Mouse (Mus musculus) gastrocnemius, adult 2 months (tissue): ENCODE data around the gene Itgb8. TPM values are rescaled to one million over a fixed set of nuclear protein-coding genes. Genes with fewer than 3 reads are reported as not detected.
A peak's percentile ranks its signal among the peaks of the same experiment; 100 is the strongest.

Source experiments
- DNase-seq: peaks from one replicate; pipeline ENCODE4 v3.0.0; 2022
- H3K27ac ChIP-seq: fragments of 200-600 bp; 2 replicates; pipeline ENCODE4 v1.8.1; 2022; ENCODE audit warnings: mild to moderate bottlenecking
- H3K4me3 ChIP-seq: fragments of 200-600 bp; 2 replicates; pipeline ENCODE4 v1.8.1; 2022; ENCODE audit warnings: mild to moderate bottlenecking, moderate library complexity
- CTCF ChIP-seq: fragments of 200-600 bp; IDR thresholded peaks from 2 replicates; pipeline ENCODE4 v1.8.1; 2022; ENCODE audit warnings: antibody characterized with exemption, mild to moderate bottlenecking, moderate library complexity
- intact Hi-C: fragments of 180-260 bp; cut with DNase I; formaldehyde crosslinking; loops from one replicate; pipeline ENCODE4 v1.15.1; 2025
- long read RNA-seq, 2 experiments: library from polyadenylated mRNA; stranded (forward); transcript quantifications; one replicate each; pipeline ENCODE4 v2.0.0; 2021
- total RNA-seq, 2 experiments: library from RNA; stranded (reverse); gene quantifications; 2 replicates each; pipeline ENCODE4 v1.2.3; 2021

The Itgb8 gene
- total RNA-seq: under 1 TPM; 0.33 to 0.36 TPM
- long read RNA-seq, experiment 1: 0 reads
- long read RNA-seq, experiment 2: 0 reads

DNA sequence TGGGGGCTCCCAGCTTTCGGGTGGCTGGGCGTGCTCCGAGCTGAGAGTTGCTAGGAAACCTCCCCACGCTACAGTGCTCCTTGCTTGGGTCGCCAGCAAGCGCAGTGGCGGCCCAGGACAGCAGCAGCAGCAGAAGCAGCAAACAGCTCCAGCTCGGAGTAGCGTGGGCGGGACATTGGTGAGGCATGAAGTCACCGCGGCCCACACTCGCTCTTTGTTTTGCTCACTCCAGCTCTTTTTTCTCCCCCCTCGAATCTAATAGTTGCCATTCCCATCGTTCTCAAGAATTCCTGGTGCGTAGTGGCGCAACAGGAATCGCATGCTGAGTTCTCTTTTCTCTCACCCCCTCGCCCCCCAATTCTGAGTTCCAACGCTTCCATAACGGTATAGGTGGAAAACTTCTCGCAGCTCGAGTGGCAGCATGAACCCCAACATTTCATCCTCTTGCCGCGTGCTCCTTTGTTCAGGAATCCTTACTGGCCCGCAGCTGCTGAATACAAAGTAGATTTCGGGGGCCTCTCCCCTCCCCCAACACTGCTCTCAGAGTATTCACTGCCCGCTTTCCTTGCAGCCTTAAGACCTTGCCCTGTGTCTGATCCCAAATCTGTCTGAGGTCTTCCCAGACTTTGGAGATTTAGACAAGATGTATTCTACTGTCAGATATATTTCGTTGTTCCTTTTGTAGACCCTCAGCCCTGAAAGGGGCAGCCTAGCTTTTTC, at the start of gene Itgb8:
Gene Itgb8 (minus strand): TSS at position 107 of the 720 bp plus-strand sequence.
- peak within 1 kb of the TSS; percentile 74 for H3K4me3 ChIP-seq
- DNase-seq: peak; percentile 77
- TF ChIP-seq CTCF: no peak
- peak within 1 kb of the TSS; percentile 79 for H3K27ac ChIP-seq
- intact Hi-C loops: no loop called here

DNA sequence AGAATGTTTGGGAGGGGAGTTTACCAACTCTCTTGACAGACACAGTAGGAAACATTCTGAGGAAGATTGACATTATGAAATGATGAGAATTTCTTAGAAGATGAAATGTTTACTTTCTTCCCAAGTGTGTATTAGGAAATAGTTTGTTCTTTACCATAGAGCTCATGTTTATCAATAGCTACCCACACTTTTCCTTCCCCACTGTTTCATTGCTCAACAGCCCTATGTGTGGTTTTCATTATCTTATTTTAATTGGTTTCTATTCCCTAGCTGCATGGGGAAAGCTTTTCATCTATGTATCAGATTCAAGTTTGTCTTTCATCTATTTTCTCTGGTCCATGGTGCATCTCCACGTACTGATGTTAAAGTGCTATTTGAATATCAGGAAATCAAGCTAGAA, 37.7 kb upstream of the Itgb8 start:
- no peak for TF ChIP-seq CTCF
- intact Hi-C loops: no loop called here
- no peak for DNase-seq
- H3K27ac ChIP-seq: no peak overlapping the region
- no peak overlapping the region for H3K4me3 ChIP-seq

DNA sequence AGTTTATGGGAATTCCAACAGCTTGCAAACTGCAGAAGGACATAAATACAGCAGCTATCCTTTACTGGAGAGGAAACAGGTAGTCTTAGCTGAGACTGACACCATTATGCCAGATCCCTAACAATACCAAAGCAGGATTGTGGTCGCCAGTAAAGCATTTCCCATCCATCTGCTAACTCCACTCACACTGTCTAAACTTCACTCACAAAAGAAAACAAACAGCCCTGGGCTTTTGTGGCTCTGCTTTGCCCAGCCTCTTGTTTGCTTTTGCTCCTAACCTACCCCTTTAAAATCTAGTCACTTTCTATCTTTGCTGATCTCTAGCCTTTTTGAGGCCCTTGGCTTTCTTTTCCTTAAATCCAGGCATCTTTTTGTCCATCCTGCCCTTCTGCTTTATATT, 35.0 kb upstream of the Itgb8 start:
- no peak for DNase-seq
- TF ChIP-seq CTCF: no peak
- intact Hi-C loops: no loop called here
- H3K4me3 ChIP-seq: no peak overlapping the region
- no peak overlapping the region for H3K27ac ChIP-seq

DNA sequence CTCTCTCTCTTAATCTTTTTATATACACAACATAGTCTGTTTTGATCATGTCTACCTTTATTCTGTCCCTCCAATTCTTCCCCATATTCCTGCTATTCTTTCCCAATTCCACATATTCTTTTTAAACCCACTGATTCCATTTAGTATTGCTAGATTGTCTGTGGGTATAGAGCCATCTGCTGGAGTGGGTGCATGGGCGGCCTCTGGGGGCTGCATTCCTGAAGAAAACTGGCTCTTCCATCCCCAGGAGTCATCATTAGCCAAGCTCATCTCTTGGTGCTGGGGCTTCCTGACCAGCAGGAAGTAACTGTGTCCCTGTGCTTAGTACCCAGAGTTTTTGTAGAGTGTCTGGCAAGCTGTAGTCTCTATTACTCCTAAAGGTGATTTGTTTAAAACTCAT, 33.4 kb upstream of the Itgb8 start:
- H3K27ac ChIP-seq: no peak overlapping the region
- no peak for DNase-seq
- no peak for TF ChIP-seq CTCF
- H3K4me3 ChIP-seq: no peak overlapping the region
- intact Hi-C loops: no loop called here

DNA sequence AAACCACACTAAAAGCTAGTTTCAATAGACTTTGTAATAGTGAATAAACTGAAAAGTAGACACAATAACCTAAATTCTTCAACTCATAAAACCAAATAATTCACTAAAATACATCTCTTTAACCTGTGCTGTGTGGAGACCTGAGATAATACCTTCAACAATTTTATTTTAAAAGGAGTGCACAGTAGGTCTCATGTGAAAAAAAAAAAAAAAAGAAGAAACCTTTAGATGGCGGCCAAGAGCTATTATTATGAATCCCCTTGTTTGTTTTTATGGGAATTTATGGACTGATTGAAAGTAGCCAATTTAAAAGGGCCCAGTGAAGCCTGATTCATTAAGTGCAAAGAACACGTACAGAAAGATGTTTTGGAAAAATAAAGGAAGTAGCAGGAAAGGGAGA, 31.4 kb upstream of the Itgb8 start:
- Histone ChIP-seq H3K4me3 (no peak overlapping the region), H3K27ac (no peak overlapping the region)
- no peak for TF ChIP-seq CTCF
- intact Hi-C loops: no loop called here
- no peak for DNase-seq

DNA sequence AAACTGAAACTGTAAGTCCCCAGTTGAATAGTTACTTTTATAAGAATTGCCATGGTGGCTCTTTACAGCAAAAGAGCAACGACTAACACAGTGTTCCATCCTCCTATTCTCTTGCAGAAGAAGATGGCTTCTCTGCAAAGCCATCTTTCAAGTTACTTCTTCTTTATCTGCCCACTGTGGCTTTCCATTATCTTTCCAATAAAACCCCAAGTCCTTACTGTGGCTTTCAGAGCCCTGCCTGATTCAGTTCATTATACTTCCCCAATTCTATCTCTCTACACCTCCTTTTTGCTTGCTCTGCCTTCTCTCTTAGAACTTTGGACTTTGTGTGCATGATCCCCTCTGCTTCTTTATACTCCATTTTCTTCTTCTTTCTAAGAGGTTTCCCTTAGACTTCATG, 30.1 kb upstream of the Itgb8 start:
- no peak for TF ChIP-seq CTCF
- intact Hi-C loops: no loop called here
- Histone ChIP-seq H3K4me3 (no peak overlapping the region), H3K27ac (no peak overlapping the region)
- no peak for DNase-seq

DNA sequence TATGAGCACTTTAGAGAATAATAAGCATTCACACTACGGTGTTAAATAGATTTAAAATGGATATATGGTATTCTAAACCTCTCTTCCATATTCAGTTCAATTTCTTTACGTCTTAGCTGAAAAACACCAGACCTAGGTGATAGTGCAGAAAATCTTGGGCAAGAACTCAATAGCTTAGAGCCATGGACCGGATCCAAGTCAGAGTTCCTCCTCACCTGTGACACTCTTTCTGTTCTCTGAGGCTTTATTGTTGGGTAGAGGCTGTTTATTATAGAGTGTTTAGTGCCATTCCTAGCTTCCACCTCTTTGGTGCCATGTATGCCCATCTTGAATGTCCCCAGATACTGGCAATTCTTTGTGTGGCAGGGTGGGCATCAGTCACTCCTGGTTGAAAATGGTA, 25.9 kb upstream of the Itgb8 start:
- DNase-seq: no peak
- no peak overlapping the region for H3K4me3 ChIP-seq
- intact Hi-C loops: no loop called here
- TF ChIP-seq CTCF: no peak
- H3K27ac ChIP-seq: no peak overlapping the region

DNA sequence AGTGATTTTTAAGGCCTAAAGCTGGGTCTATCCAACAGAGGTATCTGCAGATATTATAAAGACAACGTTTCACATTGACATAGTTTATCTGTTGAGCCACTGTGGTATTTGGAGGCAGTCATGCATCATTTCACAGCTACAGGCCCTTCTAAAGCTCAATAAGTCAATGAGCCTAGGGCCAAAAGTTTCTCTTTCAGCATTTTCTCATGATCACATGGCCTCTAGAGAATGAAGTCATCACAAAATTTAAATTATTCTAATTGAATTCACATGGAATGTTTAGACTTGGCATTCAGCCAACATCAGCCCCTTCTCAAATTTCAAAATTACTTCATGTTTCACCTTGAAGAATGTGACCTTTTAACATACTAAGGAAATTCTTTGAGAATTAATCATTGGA, 10.0 kb upstream of the Itgb8 start:
- no peak for DNase-seq
- Histone ChIP-seq H3K27ac (no peak overlapping the region), H3K4me3 (no peak overlapping the region)
- intact Hi-C loops: no loop called here
- no peak for TF ChIP-seq CTCF

DNA sequence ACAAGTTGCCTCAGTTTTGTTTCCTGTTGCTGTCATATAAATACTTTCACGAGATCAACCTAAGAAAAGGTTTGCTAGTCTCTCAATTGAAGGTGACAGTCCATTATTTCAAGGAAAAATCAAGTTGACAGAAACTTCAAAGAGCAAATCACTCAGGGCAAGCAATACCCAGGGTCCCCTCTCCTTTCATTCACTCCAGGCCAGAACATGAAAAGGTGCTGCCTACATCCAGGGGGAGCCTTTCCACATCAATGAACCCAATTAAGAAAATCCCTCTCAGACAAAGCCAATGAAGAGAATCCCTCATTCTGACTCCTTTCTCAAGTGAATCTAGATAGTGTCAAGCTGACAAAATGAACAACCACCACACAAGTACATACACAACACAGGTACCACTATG, 2.5 kb upstream of the Itgb8 start:
- intact Hi-C loops: no loop called here
- no peak for TF ChIP-seq CTCF
- DNase-seq: no peak
- no peak overlapping the region for H3K4me3 ChIP-seq
- no peak overlapping the region for H3K27ac ChIP-seq

DNA sequence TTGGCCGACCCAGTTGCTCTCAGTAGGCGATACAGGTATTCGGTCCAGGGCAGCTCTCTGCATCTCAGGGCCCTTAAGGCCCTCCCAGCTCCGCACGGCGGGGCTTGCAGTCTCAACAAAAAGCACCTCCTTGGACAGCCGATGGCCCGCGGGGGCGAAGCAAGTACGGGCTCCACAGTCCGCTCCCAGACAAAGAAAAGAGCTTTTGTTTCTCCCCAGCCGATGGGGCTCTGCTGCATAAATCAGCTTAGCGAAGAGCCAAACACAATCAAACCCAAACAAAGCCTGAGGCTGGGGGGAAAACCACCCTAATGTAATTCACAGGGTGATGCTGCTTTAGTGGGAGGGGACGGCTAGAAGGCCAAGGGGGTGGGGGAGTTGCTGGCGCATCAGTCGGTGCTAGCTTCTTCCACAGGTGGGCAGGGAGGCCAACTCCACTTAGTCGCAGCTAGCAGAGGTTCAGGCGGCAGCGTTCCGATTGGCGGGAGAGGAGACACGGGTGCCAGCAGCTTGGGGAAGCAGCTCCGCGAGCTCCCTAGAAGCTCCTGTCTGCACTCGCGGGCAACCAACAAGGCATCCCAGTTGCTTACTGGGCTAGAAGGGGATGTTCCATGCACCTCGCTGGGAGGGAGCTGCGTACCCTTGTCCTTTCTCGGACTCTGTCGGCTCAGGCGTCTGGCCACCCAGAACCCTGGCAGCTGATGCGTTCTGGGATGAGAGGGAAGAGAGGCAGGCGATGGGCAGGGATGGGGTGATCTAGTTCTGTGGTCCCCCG, 494 bp downstream of the Itgb8 start:
- H3K4me3 ChIP-seq: peak overlapping the region; percentile 74
- intact Hi-C loops: no loop called here
- H3K27ac ChIP-seq: peak overlapping the region; percentile 79
- peak; percentile 56 for DNase-seq
- TF ChIP-seq CTCF: no peak

DNA sequence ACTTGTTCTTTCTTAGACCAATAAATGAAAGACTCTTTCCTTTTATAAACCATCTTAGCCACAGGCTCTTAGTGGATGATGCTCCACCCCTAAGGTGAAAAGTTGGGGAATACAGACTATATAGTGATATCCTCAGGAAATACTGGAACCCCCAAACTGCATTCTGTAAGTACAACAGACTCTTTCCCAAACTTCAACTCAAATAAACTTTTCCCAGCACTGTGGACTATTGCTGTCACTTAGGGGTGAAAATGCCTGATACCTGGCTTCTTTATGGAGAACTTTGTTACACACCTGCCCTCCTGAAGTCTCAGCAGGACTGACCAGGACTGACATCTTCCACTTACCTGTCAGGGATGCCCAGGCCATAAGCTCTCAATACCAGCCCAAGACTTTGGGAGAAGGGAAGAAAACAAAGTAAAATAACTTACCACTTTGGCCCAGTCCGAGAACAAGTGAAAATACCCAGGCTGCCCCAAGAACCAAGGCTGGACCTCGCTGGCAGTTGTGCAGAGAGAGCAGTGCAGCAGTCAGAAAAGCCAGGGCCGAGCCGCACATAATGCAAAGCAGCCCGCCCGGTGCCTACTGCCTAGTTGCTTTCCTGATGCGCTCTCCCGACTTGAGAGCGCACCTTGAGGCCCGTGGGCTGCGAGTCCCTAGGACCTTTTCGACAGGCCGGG, 1.2 kb downstream of the Itgb8 start:
- intact Hi-C loops: no loop called here
- TF ChIP-seq CTCF: no peak
- peak overlapping the region; percentile 79 for H3K27ac ChIP-seq
- H3K4me3 ChIP-seq: peak overlapping the region; percentile 74
- peak; percentile 21 for DNase-seq

DNA sequence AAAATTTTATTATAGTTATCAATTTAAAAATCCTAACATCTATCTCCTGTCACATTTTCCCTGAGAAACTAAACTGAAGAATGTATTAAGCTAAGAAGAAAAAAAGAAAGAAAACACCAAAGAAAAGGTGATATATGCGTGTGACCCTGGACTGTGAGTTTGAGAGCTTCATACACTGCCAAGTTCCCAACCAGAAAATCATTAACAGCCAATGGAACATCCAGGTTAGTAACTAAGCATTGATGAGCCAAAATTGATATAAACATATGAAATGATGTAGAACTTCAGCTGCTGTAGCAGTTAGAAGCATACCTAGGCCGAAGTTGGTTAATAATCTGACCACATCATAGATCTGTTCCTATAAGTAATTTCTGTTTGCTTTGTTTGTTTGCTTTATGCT, 6.8 kb downstream of the Itgb8 start:
- intact Hi-C loops: no loop called here
- H3K27ac ChIP-seq: no peak overlapping the region
- TF ChIP-seq CTCF: no peak
- H3K4me3 ChIP-seq: no peak overlapping the region
- DNase-seq: no peak

DNA sequence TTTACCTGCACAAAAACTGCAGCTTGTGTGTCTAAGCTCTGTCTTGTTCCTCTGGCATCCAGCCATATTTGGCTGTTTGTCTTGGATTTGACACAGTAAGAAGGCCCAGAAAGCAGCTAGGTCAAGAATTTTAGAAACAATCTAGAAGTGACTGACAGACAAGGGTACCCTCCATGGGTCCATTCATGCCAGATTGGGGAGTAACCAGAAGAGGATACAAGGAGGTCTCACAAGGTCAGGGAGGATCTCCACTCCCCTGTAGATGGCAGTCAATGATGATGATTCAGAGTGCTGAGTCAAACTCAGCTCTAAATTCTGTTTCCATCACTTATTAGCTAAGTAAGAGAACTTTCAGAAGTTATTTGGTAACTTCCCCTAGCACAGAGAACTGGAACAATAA, 8.2 kb downstream of the Itgb8 start:
- no peak for DNase-seq
- Histone ChIP-seq H3K27ac (no peak overlapping the region), H3K4me3 (no peak overlapping the region)
- TF ChIP-seq CTCF: no peak
- intact Hi-C loops: no loop called here
